Mouse (Mus musculus) left cerebral cortex, adult 9 months (tissue): ENCODE results near the gene Fbxw16.
"Not testable (repeated sequence)": the region's sequence is repeated elsewhere in the genome, so short reads cannot be mapped to it uniquely, and the experiment has no call there.

ENCODE experiments used
- DNase-seq, 2 experiments: peaks; one replicate each; pipeline ENCODE4 v3.0.0; 2022; ENCODE audit warnings: low spot score in 2 of 2

Fbxw16 gene

GRCm38 (mm10) chr9:109449040-109449439, at the start of gene Fbxw16:
Gene Fbxw16 (minus strand): TSS chr9:109449140.
- no peak for DNase-seq

DNA sequence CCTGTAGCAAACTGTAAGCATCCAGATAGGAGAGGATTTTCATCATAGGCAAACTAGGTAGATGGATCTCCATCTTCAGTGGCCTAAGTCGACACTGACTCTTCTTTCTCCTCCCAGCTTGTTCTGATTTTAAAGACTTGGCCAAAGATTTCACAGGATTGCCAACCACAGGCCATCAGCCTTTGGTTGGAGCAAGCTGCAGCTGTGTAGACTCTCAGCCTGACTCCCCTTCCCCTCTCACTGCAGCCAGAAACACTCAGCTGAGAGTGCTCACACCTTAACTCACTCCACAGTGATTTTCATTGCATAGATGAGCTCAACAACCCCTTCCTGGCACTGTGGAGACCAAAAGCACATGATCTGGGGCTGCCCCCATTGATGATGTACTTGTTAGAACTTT, 46.8 kb upstream of the Fbxw16 start, which contains the start of gene Fbxw19:
Gene Fbxw19 (minus strand): TSS at position 101 of the 400 bp plus-strand sequence.
- DNase-seq = not testable (repeated sequence)

DNA sequence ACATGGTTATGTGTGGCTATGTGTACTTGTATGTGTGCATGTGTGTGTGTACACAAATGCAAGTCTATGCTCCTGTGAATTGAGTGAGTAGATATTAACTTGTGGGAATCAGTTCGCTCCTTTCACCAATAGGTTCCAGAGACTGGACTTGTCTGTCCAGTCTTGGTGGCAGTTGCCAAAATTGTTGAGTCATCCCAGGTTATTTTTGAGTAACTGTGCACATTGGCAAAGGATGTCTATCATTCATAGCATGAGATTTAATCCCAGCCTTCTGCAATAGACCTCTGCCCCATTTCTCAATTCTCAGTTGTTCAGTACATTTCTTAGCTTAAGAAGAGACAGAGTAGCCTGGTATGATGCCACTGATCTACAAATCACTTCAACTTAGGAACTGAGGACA, 16.0 kb downstream of the Fbxw16 start:
- DNase-seq = no peak

- not testable (repeated sequence) for DNase-seq
Measured at GRCm38 (mm10) chr9:109404196-109404595, 44.7 kb downstream of the Fbxw16 start, which contains the start of gene Fbxw22. Gene Fbxw22 (minus strand): TSS chr9:109404296.
